Mouse (Mus musculus) CH12.LX (cell line): ENCODE data around the gene Cd3e. TPM values are rescaled to one million over a fixed set of nuclear protein-coding genes. Genes with fewer than 3 reads are reported as not detected.

Experiments used
- DNase-seq: peaks from one replicate; pipeline ENCODE4 v3.0.0-alpha.2; 2013; ENCODE audit errors: extremely low read depth
- H3K27ac ChIP-seq: 2 replicates; pipeline ENCODE4 v1.5.1; 2012; ENCODE audit warnings: low read depth, mild to moderate bottlenecking, control low read depth, moderate library complexity; ENCODE audit not compliant: insufficient read depth
- H3K27me3 ChIP-seq: replicated peaks from 2 replicates; pipeline ENCODE3; 2012; ENCODE audit warnings: inconsistent platforms
- H3K36me3 ChIP-seq, 2 experiments: replicated peaks in 1 of 2; 2 replicates each; pipeline versions ENCODE3 to v1.6.1; 2012; ENCODE audit warnings: inconsistent platforms in 1 of 2, low read length in 1 of 2, mild to moderate bottlenecking in 1 of 2, mixed read lengths in 1 of 2, moderate library complexity in 1 of 2; ENCODE audit not compliant: control insufficient read depth in 1 of 2, insufficient read depth in 1 of 2
- H3K4me1 ChIP-seq, 2 experiments: 2 replicates each; pipeline ENCODE4 v1.6.1; 2012; ENCODE audit warnings: inconsistent platforms in 1 of 2, moderate library complexity in 1 of 2; ENCODE audit not compliant: insufficient read depth in 2 of 2, control insufficient read depth in 1 of 2
- H3K4me2 ChIP-seq: 2 replicates; pipeline ENCODE4 v1.6.1; 2012; ENCODE audit warnings: low read depth, mild to moderate bottlenecking, control low read depth; ENCODE audit not compliant: poor library complexity, insufficient read depth, severe bottlenecking
- H3K4me3 ChIP-seq, 3 experiments: fragments of 150-350 bp in 1 of 3; sonication (generic) in 1 of 3; replicated peaks in 1 of 3; 2 replicates each; pipeline versions ENCODE3 to v1.5.1; 2011 to 2012; ENCODE audit warnings: low read depth in 2 of 3, low read length in 2 of 3, mild to moderate bottlenecking in 2 of 3, moderate library complexity in 2 of 3, control low read depth in 1 of 3, improper control_type of control experiment in 1 of 3, inconsistent platforms in 1 of 3, mixed read lengths in 1 of 3; ENCODE audit not compliant: poor library complexity in 1 of 3
- H3K79me2 ChIP-seq: replicated peaks from 2 replicates; pipeline ENCODE4 v1.6.1; 2012; ENCODE audit warnings: mild to moderate bottlenecking, moderate library complexity; ENCODE audit not compliant: control insufficient read depth, poor library complexity, insufficient read depth, severe bottlenecking; ENCODE audit errors: extremely low read depth
- H3K9ac ChIP-seq: 2 replicates; pipeline ENCODE4 v1.6.1; 2012; ENCODE audit warnings: low read depth, mild to moderate bottlenecking, control low read depth, moderate library complexity; ENCODE audit not compliant: insufficient read depth
- H3K9me3 ChIP-seq: replicated peaks from 2 replicates; pipeline ENCODE3; 2012; ENCODE audit warnings: low read length, inconsistent platforms, mixed read lengths
- BHLHE40 ChIP-seq: IDR thresholded peaks from 2 replicates; pipeline ENCODE4 v1.6.1; 2011; ENCODE audit warnings: mild to moderate bottlenecking, low read depth, low read length, improper control_type of control experiment
- CHD1 ChIP-seq: IDR thresholded peaks from 2 replicates; pipeline ENCODE4 v1.6.1; 2012; ENCODE audit warnings: low read depth, low read length, improper control_type of control experiment, inconsistent platforms
- CTCF ChIP-seq, 2 experiments: IDR thresholded peaks in 1 of 2; conservative IDR thresholded peaks in 1 of 2; 2 replicates each; pipeline ENCODE4 v1.5.1; 2011 to 2012; ENCODE audit warnings: low read depth in 2 of 2, low read length in 2 of 2, improper control_type of control experiment in 1 of 2, inconsistent platforms in 1 of 2, mild to moderate bottlenecking in 1 of 2, moderate library complexity in 1 of 2
- ELF1 ChIP-seq: IDR thresholded peaks from 2 replicates; pipeline ENCODE4 v1.6.1; 2014; ENCODE audit warnings: low read depth, mild to moderate bottlenecking, inconsistent platforms, low read length, improper control_type of control experiment
- EP300 ChIP-seq: IDR thresholded peaks from 2 replicates; pipeline ENCODE4 v1.6.1; 2011; ENCODE audit warnings: low read length, improper control_type of control experiment
- GABPA ChIP-seq: IDR thresholded peaks from 2 replicates; pipeline ENCODE4 v1.6.1; 2012; ENCODE audit warnings: low read depth, low read length, improper control_type of control experiment, inconsistent platforms; ENCODE audit not compliant: insufficient replicate concordance
- IRF4 ChIP-seq: IDR thresholded peaks from 2 replicates; pipeline ENCODE4 v1.6.1; 2014; ENCODE audit warnings: low read depth, mild to moderate bottlenecking, inconsistent platforms, low read length, improper control_type of control experiment
- JUN ChIP-seq: IDR thresholded peaks from 2 replicates; pipeline ENCODE4 v1.6.1; 2011; ENCODE audit warnings: low read depth, mild to moderate bottlenecking, low read length, improper control_type of control experiment, moderate library complexity; ENCODE audit not compliant: insufficient read depth
- JUND ChIP-seq: conservative IDR thresholded peaks from 2 replicates; pipeline ENCODE4 v1.6.1; 2011; ENCODE audit warnings: low read depth, low read length, improper control_type of control experiment
- KAT2A ChIP-seq: IDR thresholded peaks from 2 replicates; pipeline ENCODE4 v1.6.1; 2012; ENCODE audit warnings: low read length, improper control_type of control experiment, inconsistent platforms; ENCODE audit not compliant: insufficient replicate concordance
- MAFK ChIP-seq: IDR thresholded peaks from 2 replicates; pipeline ENCODE4 v1.6.1; 2011; ENCODE audit warnings: low read length, improper control_type of control experiment; ENCODE audit not compliant: insufficient replicate concordance
- MAX ChIP-seq: IDR thresholded peaks from 2 replicates; pipeline ENCODE4 v1.6.1; 2011; ENCODE audit warnings: low read length, improper control_type of control experiment
- MEF2A ChIP-seq: IDR thresholded peaks from 2 replicates; pipeline ENCODE4 v1.6.1; 2014; ENCODE audit warnings: low read depth, mild to moderate bottlenecking, inconsistent platforms, low read length, improper control_type of control experiment, borderline replicate concordance
- MXI1 ChIP-seq: IDR thresholded peaks from 2 replicates; pipeline ENCODE4 v1.6.1; 2011; ENCODE audit warnings: mild to moderate bottlenecking, low read depth, low read length, improper control_type of control experiment
- MYC ChIP-seq: IDR thresholded peaks from 2 replicates; pipeline ENCODE4 v1.6.1; 2011; ENCODE audit warnings: low read depth, mild to moderate bottlenecking, improper control_type of control experiment, low read length
- NELFE ChIP-seq: IDR thresholded peaks from 2 replicates; pipeline ENCODE4 v1.6.1; 2011; ENCODE audit warnings: low read depth, low read length, improper control_type of control experiment
- PAX5 ChIP-seq: IDR thresholded peaks from 2 replicates; pipeline ENCODE4 v1.6.1; 2012; ENCODE audit warnings: low read length, inconsistent platforms, mixed read lengths
- POLR2A ChIP-seq: IDR thresholded peaks from 2 replicates; pipeline ENCODE4 v1.6.1; 2011; ENCODE audit warnings: low read depth, mild to moderate bottlenecking, improper control_type of control experiment, low read length
- RAD21 ChIP-seq: IDR thresholded peaks from 2 replicates; pipeline ENCODE4 v1.6.1; 2011; ENCODE audit warnings: low read depth, mild to moderate bottlenecking, low read length, improper control_type of control experiment, moderate library complexity
- RCOR1 ChIP-seq: conservative IDR thresholded peaks from 2 replicates; pipeline ENCODE4 v1.6.1; 2012; ENCODE audit warnings: low read depth, mild to moderate bottlenecking, inconsistent platforms, low read length, improper control_type of control experiment
- SIN3A ChIP-seq: IDR thresholded peaks from 2 replicates; pipeline ENCODE4 v1.6.1; 2012; ENCODE audit warnings: low read length, improper control_type of control experiment, inconsistent platforms
- SMC3 ChIP-seq: IDR thresholded peaks from 2 replicates; pipeline ENCODE4 v1.6.1; 2011; ENCODE audit warnings: low read depth, low read length, improper control_type of control experiment
- TCF12 ChIP-seq: IDR thresholded peaks from 2 replicates; pipeline ENCODE4 v1.6.1; 2014; ENCODE audit warnings: low read depth, mild to moderate bottlenecking, inconsistent platforms, low read length, improper control_type of control experiment
- USF1 ChIP-seq: IDR thresholded peaks from 2 replicates; pipeline ENCODE4 v1.6.1; 2014; ENCODE audit warnings: low read depth, mild to moderate bottlenecking, inconsistent platforms, low read length, improper control_type of control experiment
- USF2 ChIP-seq: conservative IDR thresholded peaks from 2 replicates; pipeline ENCODE4 v1.6.1; 2011; ENCODE audit warnings: low read depth, low read length, improper control_type of control experiment
- ZC3H11A ChIP-seq: IDR thresholded peaks from 2 replicates; pipeline ENCODE4 v1.6.1; 2012; ENCODE audit warnings: low read depth, mild to moderate bottlenecking, inconsistent platforms, low read length, improper control_type of control experiment
- ZKSCAN1 ChIP-seq: IDR thresholded peaks from 2 replicates; pipeline ENCODE4 v1.6.1; 2012; ENCODE audit warnings: low read depth, inconsistent platforms, low read length, improper control_type of control experiment, borderline replicate concordance
- ZMIZ1 ChIP-seq: IDR thresholded peaks from 2 replicates; pipeline ENCODE4 v1.6.1; 2012; ENCODE audit warnings: low read depth, mild to moderate bottlenecking, inconsistent platforms, low read length, improper control_type of control experiment
- ZNF384 ChIP-seq: IDR thresholded peaks from 2 replicates; pipeline ENCODE4 v1.6.1; 2012; ENCODE audit warnings: low read depth, low read length, improper control_type of control experiment, inconsistent platforms
- dilution Hi-C: fragments of 300-500 bp; cut with MboI; formaldehyde crosslinking; loops from 2 replicates; pipeline ENCODE4 v1.14.3; 2020; ENCODE audit warnings: low sequenced_read_pairs; ENCODE audit not compliant: extremely low pct_unique_long_range_greater_than_20kb, extremely low pct_ligation_motif_present
- in situ Hi-C: fragments of 300-500 bp; cut with MboI; formaldehyde crosslinking; loops from 3 replicates; pipeline ENCODE4 v1.14.3; 2019; ENCODE audit warnings: low sequenced_read_pairs, low pct_ligation_motif_present, low pct_unique_long_range_greater_than_20kb, mixed read lengths
- polyA plus RNA-seq: library from polyadenylated mRNA; unstranded; fragments of >175 nt; gene quantifications from 2 replicates; pipeline ENCODE4 v1.2.1, GENCODE M21; 2012; ENCODE audit warnings: low read depth; ENCODE audit not compliant: insufficient read length
- total RNA-seq, 2 experiments: library from RNA; depleted of rRNA; stranded (reverse); fragments of 300-350 nt in 1 of 2; fragments of >200 nt in 1 of 2; gene quantifications; 2 replicates each; pipeline ENCODE4 v1.2.3; 2012 to 2014

Gene Cd3e
- total and polyA plus RNA-seq, 3 experiments, result not detected

DNA sequence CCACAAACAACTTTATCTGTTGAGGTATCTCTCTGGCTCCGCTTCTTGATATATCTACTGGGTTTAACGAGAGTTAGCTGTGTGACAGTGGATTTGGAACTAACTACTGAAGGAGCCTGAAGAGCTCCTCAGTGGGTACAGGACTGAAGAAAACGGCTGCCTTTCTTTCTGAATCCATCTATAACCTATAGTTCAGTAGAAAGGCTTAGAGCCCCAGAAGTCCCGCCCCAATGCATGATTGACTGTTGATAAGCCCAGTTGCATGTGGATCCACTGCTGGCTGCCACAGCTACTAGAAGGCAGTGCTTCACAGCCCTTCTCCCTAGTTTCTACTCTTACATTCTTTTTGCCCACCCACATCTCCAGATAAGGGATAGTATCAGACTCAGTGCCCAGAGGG lies 1.0 kb upstream of the Cd3e start:
- H3K4me1 ChIP-seq, result peaks cover 15 to 25% of the 10 kb centered on the region in 2 experiments
- no peaks in the 10 kb centered on the region for H3K27me3 ChIP-seq
- no peaks in the 10 kb centered on the region for H3K36me3 ChIP-seq
- no peak overlapping the region for H3K9ac ChIP-seq
- no peaks in the 10 kb centered on the region for H3K79me2 ChIP-seq
- dilution Hi-C loops, result no loop called here
- no peak overlapping the region for H3K4me2 ChIP-seq
- H3K27ac ChIP-seq, result no peak overlapping the region
- DNase-seq, result no peak
- no peak overlapping the region for H3K4me3 ChIP-seq
- H3K9me3 ChIP-seq, result peaks cover 6% of the 10 kb centered on the region
- in situ Hi-C loops, result loop anchor here (25.0 kb wide), 1 partner anchor 377 kb away; the partner anchor contains the start of gene Fxyd2
- TF ChIP-seq PAX5, result no peak
- TF ChIP-seq CHD1, result no peak
- no peak for TF ChIP-seq POLR2A
- TF ChIP-seq JUND, result no peak
- TF ChIP-seq CTCF (conservative IDR thresholded peaks at IDR 0.05 in 1 of 2, IDR thresholded peaks at IDR 0.05 in 1 of 2; ENCODE audit: low read depth in 2 of 2, low read length in 2 of 2), result no peak
- no peak for TF ChIP-seq EP300
- TF ChIP-seq NELFE, result no peak
- TF ChIP-seq USF2, result no peak
- TF ChIP-seq SIN3A, result no peak
- TF ChIP-seq MYC, result no peak
- no peak for TF ChIP-seq ZC3H11A
- TF ChIP-seq MEF2A, result no peak
- TF ChIP-seq MAFK, result no peak
- TF ChIP-seq ZKSCAN1, result no peak
- no peak for TF ChIP-seq SMC3
- no peak for TF ChIP-seq GABPA
- no peak for TF ChIP-seq TCF12
- no peak for TF ChIP-seq RCOR1

GRCm38 (mm10) chr9:45008342-45008741 lies 1.1 kb downstream of the Cd3e start:
- dilution Hi-C loops, result no loop called here
- no peaks in the 10 kb centered on the region for H3K36me3 ChIP-seq
- H3K9ac ChIP-seq, result no peak overlapping the region
- H3K27me3 ChIP-seq, result no peaks in the 10 kb centered on the region
- H3K4me1 ChIP-seq, result peaks cover 15 to 25% of the 10 kb centered on the region in 2 experiments
- H3K79me2 ChIP-seq, result no peaks in the 10 kb centered on the region
- no peak overlapping the region for H3K27ac ChIP-seq
- TF ChIP-seq RAD21, result no peak
- no peak for TF ChIP-seq KAT2A
- TF ChIP-seq JUN, result no peak
- no peak for TF ChIP-seq ELF1
- no peak for TF ChIP-seq RCOR1
- TF ChIP-seq TCF12, result no peak
- TF ChIP-seq MYC, result no peak
- no peak for TF ChIP-seq ZNF384
- no peak for TF ChIP-seq USF2
- TF ChIP-seq IRF4, result no peak
- no peak for TF ChIP-seq SIN3A
- TF ChIP-seq MXI1, result no peak
- TF ChIP-seq ZMIZ1, result no peak
- no peak for TF ChIP-seq POLR2A
- no peak for TF ChIP-seq MAX
- TF ChIP-seq USF1, result no peak
- no peak for TF ChIP-seq PAX5
- TF ChIP-seq BHLHE40, result no peak
- no peak overlapping the region for H3K4me2 ChIP-seq
- no peaks in the 10 kb centered on the region for H3K9me3 ChIP-seq
- H3K4me3 ChIP-seq, result no peak overlapping the region
- no peak for DNase-seq
- in situ Hi-C loops, result loop anchor here (5.0 to 25.0 kb wide), 2 partner anchors 36 to 379 kb away; partner anchors contain the start of gene Fxyd2
